Mouse (Mus musculus): Measurements from ENCODE around the gene Vax1.

- no peak for TF ChIP-seq CTCF (IDR thresholded peaks at IDR 0.05; ENCODE audit: low read depth)
- TF ChIP-seq EP300 (IDR thresholded peaks at IDR 0.05; ENCODE audit: low read depth) = no peak
These were observed 40.2 kb downstream of the Vax1 start for GRCm38 (mm10) chr19:59129671-59130070.
